Mouse (Mus musculus) lung, adult 2 months (tissue): ENCODE measurements around the gene Krt32.

Experiments used
- CTCF ChIP-seq: fragments of 200-500 bp; IDR thresholded peaks from 2 replicates; pipeline ENCODE4 v1.5.1; 2011; ENCODE audit warnings: mild to moderate bottlenecking, low read length, control low read depth; ENCODE audit not compliant: insufficient read depth
- POLR2A ChIP-seq: fragments of 200-500 bp; IDR thresholded peaks from 2 replicates; pipeline ENCODE4 v1.6.1; 2011; ENCODE audit warnings: low read depth, mild to moderate bottlenecking, control low read depth, low read length, borderline replicate concordance; ENCODE audit errors: extremely low read depth

GRCm38 (mm10) chr11:100088378-100089025 is 476 bp upstream of the Krt32 start:
- TF ChIP-seq POLR2A (no peak), CTCF (no peak)
